Mouse (Mus musculus) brain, adult 2 months (tissue): ENCODE data around the gene Bahcc1.

Experiments
- DNase-seq: peaks from one replicate; pipeline ENCODE4 v3.0.0; 2011; ENCODE audit warnings: low read depth, low spot score

Bahcc1 gene

DNA sequence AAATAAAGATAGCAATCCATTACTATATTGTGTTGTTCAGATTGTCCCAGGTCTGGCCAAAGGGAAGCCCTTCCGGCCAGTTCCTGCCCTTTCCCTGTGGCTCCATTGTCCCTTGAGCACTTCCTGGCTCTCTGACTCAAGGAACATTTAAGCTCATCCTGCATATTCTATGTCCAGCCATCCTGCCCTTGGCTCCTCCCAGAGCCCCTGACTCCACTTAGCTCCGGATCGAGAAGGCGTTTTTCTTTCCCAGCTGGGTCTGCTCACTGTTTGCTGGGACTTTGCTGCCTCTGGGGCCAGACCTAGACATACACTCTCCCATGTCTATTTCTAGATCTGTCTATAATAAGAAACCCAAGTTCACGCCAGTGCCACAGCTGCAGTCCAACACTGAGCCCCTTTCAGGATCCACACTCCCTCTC is 26.1 kb upstream of the Bahcc1 start:
- no peak for DNase-seq

- DNase-seq, result no peak
Observed at GRCm38 (mm10) chr11:120208848-120209247, 23.9 kb upstream of the Bahcc1 start.

- no peak for DNase-seq
Observed at GRCm38 (mm10) chr11:120209462-120209861, 23.3 kb upstream of the Bahcc1 start.

- no peak for DNase-seq
Observed at GRCm38 (mm10) chr11:120215726-120216241, 17.0 kb upstream of the Bahcc1 start.

DNA sequence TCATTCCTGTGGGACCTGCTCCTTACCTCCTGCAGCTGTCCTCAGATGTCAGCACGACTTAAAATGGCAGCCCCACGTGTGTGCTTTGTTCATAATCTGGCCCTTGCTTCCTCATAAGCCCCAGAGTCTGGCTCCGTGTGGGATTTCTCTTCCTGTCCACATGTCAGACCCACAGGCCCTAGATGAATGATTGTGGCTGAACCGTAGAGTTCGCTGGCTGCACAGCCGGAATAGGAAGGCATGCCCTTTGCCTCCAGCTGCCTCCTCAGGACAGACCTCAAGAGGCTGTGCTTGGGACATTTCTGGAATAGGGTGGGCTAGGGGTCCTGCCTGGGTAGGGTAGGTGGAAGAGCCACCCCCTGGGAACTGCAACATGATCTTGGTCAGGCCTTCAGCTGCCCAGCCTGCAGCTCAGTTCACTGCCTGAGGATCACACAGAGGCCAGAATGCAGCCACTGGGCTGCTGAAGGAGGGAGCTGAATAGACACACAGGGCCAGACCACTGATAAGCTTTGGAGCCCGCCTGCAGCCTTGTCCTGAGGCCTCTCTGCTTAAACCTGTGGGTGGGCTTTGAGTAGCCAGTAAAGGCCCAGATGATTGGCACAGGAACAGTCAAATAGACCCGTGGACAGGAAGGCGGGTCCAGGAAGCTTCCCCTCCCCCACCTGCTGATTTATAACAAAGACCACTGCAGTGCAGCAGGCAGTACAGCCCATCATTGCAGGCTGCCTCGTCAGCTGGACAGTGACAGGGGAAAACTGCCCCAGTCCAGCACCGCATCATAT is 16.0 kb upstream of the Bahcc1 start:
- DNase-seq, result no peak

- no peak for DNase-seq
Observed at GRCm38 (mm10) chr11:120218176-120218856, 14.4 kb upstream of the Bahcc1 start.

GRCm38 (mm10) chr11:120218946-120219345 is 13.8 kb upstream of the Bahcc1 start:
- DNase-seq, result no peak

GRCm38 (mm10) chr11:120219916-120220522 is 12.7 kb upstream of the Bahcc1 start:
- no peak for DNase-seq

DNA sequence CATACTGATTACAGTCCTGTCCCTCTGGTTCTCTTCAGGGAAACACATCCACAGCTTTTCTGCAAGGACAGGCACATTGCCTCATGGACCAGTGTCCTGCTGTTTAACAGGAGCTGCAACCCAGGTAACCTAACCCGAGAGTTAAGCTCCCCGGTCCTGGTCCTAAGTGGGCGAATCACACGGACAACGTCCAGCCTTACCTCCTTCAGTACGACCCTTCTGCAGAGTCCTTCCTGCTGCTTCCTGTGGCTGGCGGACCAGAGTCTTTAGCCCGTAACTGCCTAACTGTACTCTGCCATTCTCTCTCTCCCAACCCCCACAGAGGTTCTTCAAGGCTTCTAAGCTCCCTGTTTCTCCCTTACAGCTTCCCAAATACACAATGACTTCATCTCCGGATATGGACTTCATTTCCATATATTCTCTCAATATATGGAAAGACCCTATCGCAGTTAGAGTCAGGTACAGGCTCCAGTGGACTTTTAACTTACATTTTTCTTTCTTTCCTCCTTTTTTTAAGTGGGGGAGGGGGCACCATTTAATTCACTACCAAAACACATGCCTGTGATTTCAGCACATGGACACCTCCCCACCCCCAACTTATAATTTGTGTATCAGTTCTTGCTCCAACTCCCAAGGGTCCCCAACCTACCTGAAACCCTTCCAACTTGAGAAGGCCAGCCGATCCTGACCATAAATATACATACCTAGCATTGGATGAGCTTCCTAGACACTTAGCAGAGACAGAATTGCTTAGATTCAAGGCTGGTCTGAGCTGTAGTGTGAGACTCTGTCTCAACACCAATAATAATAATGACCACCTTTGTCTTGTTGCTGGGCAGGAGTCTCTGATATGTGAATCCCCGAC is 11.6 kb upstream of the Bahcc1 start:
- DNase-seq, result no peak

DNA sequence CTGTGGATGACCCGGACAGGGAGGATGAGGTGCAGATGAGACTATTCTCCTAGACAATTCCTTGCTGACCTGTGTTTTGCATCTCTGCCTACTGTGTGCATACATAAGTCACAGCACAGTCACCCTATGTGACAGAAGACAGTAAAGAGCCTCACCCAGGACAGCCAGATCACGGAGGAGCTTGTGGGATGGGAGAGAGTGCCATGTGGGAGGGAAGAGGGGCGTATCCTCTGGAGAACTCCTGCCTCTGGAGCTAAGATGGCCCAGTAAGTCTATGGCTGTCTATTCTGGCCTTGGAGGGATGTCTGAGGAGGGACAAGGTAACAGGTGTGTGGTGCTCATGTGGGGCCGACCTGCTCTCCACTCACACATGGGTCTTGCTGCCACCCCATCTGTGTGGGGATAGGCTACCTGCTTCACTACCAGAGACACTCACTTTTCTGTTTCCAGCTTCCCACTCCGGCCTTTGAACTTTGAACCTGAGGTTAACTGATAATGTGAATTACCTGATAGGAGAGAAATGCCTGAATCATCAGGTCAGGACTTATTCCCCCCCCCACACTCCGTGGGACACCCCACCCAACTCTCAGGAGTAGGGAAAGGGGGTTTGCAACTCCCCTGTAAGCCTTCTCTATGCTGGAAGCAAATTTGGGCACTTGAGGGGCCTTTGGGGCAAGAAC is 10.2 kb upstream of the Bahcc1 start:
- no peak for DNase-seq

GRCm38 (mm10) chr11:120223586-120224487 is 8.9 kb upstream of the Bahcc1 start:
- peak; percentile 97 for DNase-seq

- DNase-seq, result no peak
Observed at GRCm38 (mm10) chr11:120224488-120225255, 8.1 kb upstream of the Bahcc1 start.

DNA sequence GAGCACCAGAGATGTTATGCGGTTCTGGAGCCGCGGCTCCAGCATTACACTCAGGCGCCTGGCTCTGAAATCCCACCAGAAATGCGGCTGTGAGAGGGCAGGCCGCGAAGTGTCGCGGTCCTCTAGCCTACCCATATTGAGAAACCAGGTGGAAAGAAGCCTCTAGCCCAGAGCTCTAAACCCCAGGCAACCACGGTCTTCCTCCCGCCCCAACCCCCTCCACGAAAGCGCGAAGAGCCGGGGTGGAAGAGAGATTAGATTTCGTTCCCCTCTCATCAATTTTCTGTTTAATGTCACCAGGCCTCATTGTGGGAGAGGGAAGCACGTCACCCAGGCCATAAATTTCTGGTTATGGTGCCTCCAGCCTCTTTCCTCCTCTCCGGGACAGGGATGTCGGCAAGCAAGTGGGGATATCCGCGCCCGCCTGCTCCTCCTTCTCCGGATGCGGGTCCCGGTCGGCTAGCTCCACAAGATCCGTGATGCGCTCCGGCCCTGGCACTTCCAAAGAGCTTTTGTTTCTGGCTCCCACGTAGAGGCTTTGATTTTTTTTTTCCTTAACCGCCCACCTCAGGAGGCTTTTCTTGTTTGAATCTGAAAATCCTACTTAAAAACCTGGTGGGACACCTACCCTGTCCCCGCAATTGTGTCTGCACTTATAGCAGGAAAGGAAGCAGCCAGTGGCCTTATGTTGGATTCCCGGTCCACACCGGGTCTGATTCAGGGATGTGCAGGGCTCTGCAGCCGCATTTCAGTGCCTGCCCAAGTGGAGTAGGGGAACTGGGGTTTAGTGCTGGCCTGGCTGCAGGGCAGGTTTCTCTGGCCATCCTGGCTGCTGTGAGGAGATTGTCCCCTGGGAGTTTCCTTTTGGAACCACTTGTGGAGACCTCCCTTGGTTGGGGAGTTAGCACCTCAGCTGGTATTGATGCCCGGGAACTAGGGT is 7.2 kb upstream of the Bahcc1 start:
- DNase-seq, result peak; percentile 53

- no peak for DNase-seq
Observed at GRCm38 (mm10) chr11:120226421-120227280, 6.1 kb upstream of the Bahcc1 start.

DNA sequence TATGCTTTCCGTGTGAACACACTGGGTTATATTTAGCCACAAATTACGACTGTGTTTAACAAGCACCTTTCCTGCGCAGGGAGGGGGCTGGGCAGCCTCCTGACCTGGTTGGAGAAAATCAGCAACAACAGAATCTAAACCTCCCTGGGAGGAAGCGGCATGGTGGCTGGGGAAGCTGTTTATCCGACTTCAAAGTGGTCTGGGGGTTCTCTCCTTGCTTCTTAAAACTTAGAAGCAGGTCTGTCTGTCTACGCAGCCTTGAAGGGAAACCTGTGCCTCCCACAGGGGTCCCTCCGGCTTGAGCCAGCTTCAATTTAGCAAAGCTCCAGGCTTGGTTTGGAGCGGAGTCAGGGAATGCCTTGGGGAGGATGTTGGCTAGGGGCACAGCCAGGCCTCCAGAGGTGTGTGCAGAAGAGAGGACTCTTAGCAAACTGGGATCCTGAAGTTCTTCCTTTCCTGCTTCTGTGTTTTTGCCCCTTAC is 5.1 kb upstream of the Bahcc1 start:
- DNase-seq, result no peak

DNA sequence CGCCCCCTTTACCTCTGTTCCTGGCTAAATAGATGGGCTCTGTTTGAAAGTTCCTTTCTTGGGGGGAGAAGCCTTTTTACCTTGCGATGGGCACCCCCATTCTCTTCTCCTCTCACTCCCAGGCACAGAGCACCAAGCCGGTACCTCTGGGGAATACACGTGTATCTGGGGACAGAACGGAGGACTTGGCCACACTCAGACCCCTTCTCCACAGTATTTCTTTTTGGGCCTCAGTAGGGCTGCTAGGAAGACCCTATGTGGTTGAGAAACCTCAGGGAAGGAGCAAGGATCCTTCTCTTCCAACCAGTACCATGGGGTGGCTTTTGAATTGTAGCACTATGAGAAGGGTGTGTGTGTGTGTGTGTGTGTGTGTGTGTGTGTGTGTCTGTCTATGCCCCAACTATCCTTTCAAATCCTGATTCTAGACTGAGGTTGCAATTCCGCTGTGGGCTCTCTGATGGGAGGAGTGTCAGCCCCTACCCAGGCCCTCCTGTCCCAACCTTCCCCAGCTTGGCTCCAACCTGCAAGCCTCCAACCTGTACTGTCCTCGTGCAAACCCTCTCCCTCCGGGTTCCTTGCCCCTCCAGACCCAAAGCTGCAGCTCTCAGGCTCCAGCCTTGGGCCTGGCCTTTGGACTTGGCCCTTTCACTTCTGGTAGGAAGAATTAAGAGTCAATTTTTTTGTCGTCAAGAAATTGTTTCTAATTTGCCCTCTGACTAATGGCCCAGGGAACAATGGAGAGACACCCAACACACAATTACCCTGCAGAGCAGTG is 4.4 kb upstream of the Bahcc1 start:
- no peak for DNase-seq
